Mouse (Mus musculus): ENCODE measurements around the gene Cdc42bpa. TPM values are rescaled to one million over a fixed set of nuclear protein-coding genes. Genes with fewer than 3 reads are reported as not detected.
A peak's percentile ranks its signal among the peaks of the same experiment; 100 is the strongest.

The Cdc42bpa gene
- polyA plus RNA-seq, 1 experiment from 2014 or later = 13.8 TPM

GRCm38 (mm10) chr1:180173017-180173416 lies 212.7 kb downstream of the Cdc42bpa start:
- Histone ChIP-seq H3K27me3 (replicated peaks) (no peaks in the 10 kb centered on the region), H3K4me3 (no peak overlapping the region), H3K4me1 (no peaks in the 10 kb centered on the region), H3K4me2 (no peak overlapping the region), H3K36me3 (peaks cover 3% of the 10 kb centered on the region; the same call in 1 of the 2 replicates), H3K9ac (no peak overlapping the region), H3K9me3 (replicated peaks) (no peaks in the 10 kb centered on the region), H3K27ac (no peak overlapping the region)
- no peak for ATAC-seq
- WGBS (ENCODE audit: insufficient replicate concordance) = 64% methylated on average over 5 of the region's 5 CpGs

- H3K27me3 ChIP-seq (replicated peaks) = no peaks in the 10 kb centered on the region
- no peak overlapping the region for H3K27ac ChIP-seq
- no peak overlapping the region for H3K4me3 ChIP-seq
- H3K4me2 ChIP-seq = no peak overlapping the region
- WGBS (ENCODE audit: insufficient replicate concordance) = 54% methylated on average over 6 of the region's 6 CpGs
- H3K9me3 ChIP-seq (replicated peaks) = no peaks in the 10 kb centered on the region
- no peaks in the 10 kb centered on the region for H3K36me3 ChIP-seq
- H3K4me1 ChIP-seq = no peaks in the 10 kb centered on the region
- ATAC-seq = no peak
- H3K9ac ChIP-seq = no peak overlapping the region
These were observed 214.4 kb downstream of the Cdc42bpa start for GRCm38 (mm10) chr1:180174718-180175117.

GRCm38 (mm10) chr1:180175167-180175566 lies 214.9 kb downstream of the Cdc42bpa start:
- no peak overlapping the region for H3K4me3 ChIP-seq
- H3K27me3 ChIP-seq (replicated peaks) = no peaks in the 10 kb centered on the region
- WGBS (ENCODE audit: insufficient replicate concordance) = 32% methylated on average over 3 of the region's 3 CpGs
- no peak overlapping the region for H3K4me2 ChIP-seq
- ATAC-seq = no peak
- no peak overlapping the region for H3K9ac ChIP-seq
- no peaks in the 10 kb centered on the region for H3K4me1 ChIP-seq
- H3K27ac ChIP-seq = no peak overlapping the region
- no peaks in the 10 kb centered on the region for H3K9me3 ChIP-seq (replicated peaks)
- no peaks in the 10 kb centered on the region for H3K36me3 ChIP-seq

GRCm38 (mm10) chr1:180175635-180176034 lies 215.4 kb downstream of the Cdc42bpa start:
- H3K36me3 ChIP-seq = no peaks in the 10 kb centered on the region
- H3K4me3 ChIP-seq = no peak overlapping the region
- 48% methylated on average over 8 of the region's 8 CpGs for WGBS (ENCODE audit: insufficient replicate concordance)
- no peaks in the 10 kb centered on the region for H3K9me3 ChIP-seq (replicated peaks)
- ATAC-seq = peak; percentile 33; the same call in 1 of the 2 replicates
- H3K27ac ChIP-seq = no peak overlapping the region
- H3K27me3 ChIP-seq (replicated peaks) = no peaks in the 10 kb centered on the region
- H3K4me2 ChIP-seq = no peak overlapping the region
- no peak overlapping the region for H3K9ac ChIP-seq
- H3K4me1 ChIP-seq = no peaks in the 10 kb centered on the region

GRCm38 (mm10) chr1:180176784-180177183 lies 216.5 kb downstream of the Cdc42bpa start:
- Histone ChIP-seq H3K4me3 (no peak overlapping the region), H3K9me3 (replicated peaks) (no peaks in the 10 kb centered on the region), H3K9ac (no peak overlapping the region), H3K27ac (no peak overlapping the region), H3K27me3 (replicated peaks) (no peaks in the 10 kb centered on the region), H3K4me2 (no peak overlapping the region), H3K4me1 (no peaks in the 10 kb centered on the region), H3K36me3 (no peaks in the 10 kb centered on the region)
- no peak for ATAC-seq
- 27% methylated on average over 1 of the region's 1 CpGs for WGBS (ENCODE audit: insufficient replicate concordance)

- no peaks in the 10 kb centered on the region for H3K27me3 ChIP-seq (replicated peaks)
- no peaks in the 10 kb centered on the region for H3K9me3 ChIP-seq (replicated peaks)
- H3K27ac ChIP-seq = no peak overlapping the region
- no peak overlapping the region for H3K9ac ChIP-seq
- 0 out of 2 replicates have a peak, but pooled peaks cover 10% of the 10 kb centered on the region for H3K4me1 ChIP-seq
- no peak for ATAC-seq
- H3K36me3 ChIP-seq = no peaks in the 10 kb centered on the region
- 88% methylated on average over 9 of the region's 9 CpGs for WGBS (ENCODE audit: insufficient replicate concordance)
- no peak overlapping the region for H3K4me2 ChIP-seq
- H3K4me3 ChIP-seq = no peak overlapping the region
These were observed 218.1 kb downstream of the Cdc42bpa start for GRCm38 (mm10) chr1:180178340-180178739.

- Histone ChIP-seq H3K4me1 (peaks cover 18% of the 10 kb centered on the region; the same call in 1 of the 2 replicates), H3K36me3 (no peaks in the 10 kb centered on the region), H3K27ac (no peak overlapping the region), H3K4me3 (no peak overlapping the region), H3K9ac (no peak overlapping the region), H3K9me3 (replicated peaks) (no peaks in the 10 kb centered on the region), H3K4me2 (no peak overlapping the region), H3K27me3 (replicated peaks) (no peaks in the 10 kb centered on the region)
- no peak for ATAC-seq
- WGBS (ENCODE audit: insufficient replicate concordance) = 83% methylated on average over 4 of the region's 4 CpGs
These were observed 218.8 kb downstream of the Cdc42bpa start for GRCm38 (mm10) chr1:180179100-180179499.

GRCm38 (mm10) chr1:180179840-180180239 lies 219.6 kb downstream of the Cdc42bpa start:
- Histone ChIP-seq H3K27me3 (replicated peaks) (no peaks in the 10 kb centered on the region), H3K4me3 (no peak overlapping the region), H3K9me3 (replicated peaks) (no peaks in the 10 kb centered on the region), H3K4me2 (no peak overlapping the region), H3K9ac (no peak overlapping the region), H3K4me1 (peaks cover 25% of the 10 kb centered on the region), H3K36me3 (no peaks in the 10 kb centered on the region), H3K27ac (no peak overlapping the region)
- WGBS (ENCODE audit: insufficient replicate concordance) = 90% methylated on average over 2 of the region's 2 CpGs
- no peak for ATAC-seq

GRCm38 (mm10) chr1:180181304-180181965 lies 221.2 kb downstream of the Cdc42bpa start:
- Histone ChIP-seq H3K9ac (no peak overlapping the region), H3K9me3 (replicated peaks) (no peaks in the 10 kb centered on the region), H3K4me1 (peaks cover 41% of the 10 kb centered on the region), H3K27ac (no peak overlapping the region), H3K4me2 (no peak overlapping the region), H3K4me3 (no peak overlapping the region), H3K36me3 (no peaks in the 10 kb centered on the region), H3K27me3 (replicated peaks) (no peaks in the 10 kb centered on the region)
- 82% methylated on average over 7 of the region's 7 CpGs for WGBS (ENCODE audit: insufficient replicate concordance)
- ATAC-seq = no peak

- H3K27me3 ChIP-seq (replicated peaks) = no peaks in the 10 kb centered on the region
- H3K4me2 ChIP-seq = no peak overlapping the region
- no peak for ATAC-seq
- WGBS (ENCODE audit: insufficient replicate concordance) = 85% methylated on average over 9 of the region's 9 CpGs
- no peak overlapping the region for H3K27ac ChIP-seq
- no peak overlapping the region for H3K9ac ChIP-seq
- H3K36me3 ChIP-seq = no peaks in the 10 kb centered on the region
- H3K9me3 ChIP-seq (replicated peaks) = no peaks in the 10 kb centered on the region
- H3K4me3 ChIP-seq = no peak overlapping the region
- H3K4me1 ChIP-seq = peaks cover 43% of the 10 kb centered on the region
These were observed 221.7 kb downstream of the Cdc42bpa start for GRCm38 (mm10) chr1:180181966-180182319.

GRCm38 (mm10) chr1:180182731-180183130 lies 222.5 kb downstream of the Cdc42bpa start:
- Histone ChIP-seq H3K27me3 (replicated peaks) (no peaks in the 10 kb centered on the region), H3K36me3 (no peaks in the 10 kb centered on the region), H3K4me1 (peaks cover 43% of the 10 kb centered on the region), H3K4me3 (no peak overlapping the region), H3K9ac (no peak overlapping the region), H3K27ac (peak overlapping the region; percentile 38), H3K4me2 (no peak overlapping the region), H3K9me3 (replicated peaks) (no peaks in the 10 kb centered on the region)
- ATAC-seq = peak; percentile 34; the same call in 1 of the 2 replicates
- 71% methylated on average over 3 of the region's 3 CpGs for WGBS (ENCODE audit: insufficient replicate concordance)

GRCm38 (mm10) chr1:180183525-180184159 lies 223.4 kb downstream of the Cdc42bpa start:
- H3K9ac ChIP-seq = no peak overlapping the region
- H3K27me3 ChIP-seq (replicated peaks) = no peaks in the 10 kb centered on the region
- H3K4me2 ChIP-seq = no peak overlapping the region
- H3K27ac ChIP-seq = no peak overlapping the region
- no peak for ATAC-seq
- H3K36me3 ChIP-seq = no peaks in the 10 kb centered on the region
- H3K9me3 ChIP-seq (replicated peaks) = no peaks in the 10 kb centered on the region
- peaks cover 43% of the 10 kb centered on the region for H3K4me1 ChIP-seq
- H3K4me3 ChIP-seq = no peak overlapping the region
- 70% methylated on average over 6 of the region's 6 CpGs for WGBS (ENCODE audit: insufficient replicate concordance)

Data from liver, embryonic 12.5 days (tissue).